Mouse (Mus musculus) kidney, adult 2 months (tissue): ENCODE measurements around the gene Dip2c.

ENCODE experiments used
- CTCF ChIP-seq: fragments of 200-500 bp; conservative IDR thresholded peaks from 2 replicates; pipeline ENCODE4 v1.5.1; 2011; ENCODE audit warnings: low read depth, mild to moderate bottlenecking, control low read depth, low read length, moderate library complexity, mixed read lengths; ENCODE audit not compliant: insufficient read depth, insufficient read length
- POLR2A ChIP-seq: fragments of 200-500 bp; IDR thresholded peaks from one replicate; pipeline ENCODE4 v1.6.1; 2011; ENCODE audit warnings: low read depth, low read length, control low read depth

DNA sequence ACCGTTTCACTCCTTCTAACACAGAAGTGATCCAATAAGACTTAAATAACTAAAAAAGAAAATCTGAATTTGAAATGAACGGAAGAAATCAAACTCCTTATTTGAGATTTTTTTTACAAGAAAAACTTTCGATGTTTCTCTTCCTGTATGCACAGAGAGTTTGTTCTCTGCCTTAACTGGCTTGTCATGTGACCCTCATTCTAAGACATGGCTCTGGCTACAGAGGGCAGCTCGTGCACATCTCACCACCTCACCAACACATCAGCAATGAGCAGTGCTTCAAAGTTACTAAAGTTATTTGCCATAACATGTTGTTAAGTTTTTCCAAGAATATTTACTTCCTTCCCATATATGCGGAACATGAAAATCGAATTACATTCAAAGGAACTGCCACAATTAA, 418.3 kb downstream of the Dip2c start:
- TF ChIP-seq POLR2A (no peak), CTCF (no peak)
